Mouse (Mus musculus) ES-Bruce4 (cell line): ENCODE results near the gene Pdzd4. TPM values are rescaled to one million over a fixed set of nuclear protein-coding genes. Genes with fewer than 3 reads are reported as not detected.

Experiments used
- H3K27ac ChIP-seq: 2 replicates; pipeline ENCODE4 v1.5.1; 2012; ENCODE audit warnings: low read length, inconsistent platforms; ENCODE audit not compliant: insufficient read depth
- H3K27me3 ChIP-seq: 2 replicates; pipeline ENCODE4 v1.6.1; 2012; ENCODE audit warnings: mild to moderate bottlenecking, low read length, inconsistent platforms; ENCODE audit not compliant: control insufficient read depth, poor library complexity, insufficient read depth, severe bottlenecking
- H3K36me3 ChIP-seq: 2 replicates; pipeline ENCODE4 v1.6.1; 2012; ENCODE audit warnings: inconsistent platforms, mild to moderate bottlenecking, low read length, moderate library complexity; ENCODE audit not compliant: control insufficient read depth, poor library complexity, insufficient read depth, severe bottlenecking
- H3K4me1 ChIP-seq: one replicate; pipeline ENCODE4 v1.8.1; 2011; ENCODE audit warnings: low read length; ENCODE audit not compliant: control insufficient read depth, insufficient read depth
- H3K4me3 ChIP-seq: 2 replicates; pipeline ENCODE4 v1.5.1; 2011; ENCODE audit warnings: low read depth, mild to moderate bottlenecking, low read length
- H3K9ac ChIP-seq: 2 replicates; pipeline ENCODE4 v1.6.1; 2012; ENCODE audit warnings: low read depth, mild to moderate bottlenecking, inconsistent platforms; ENCODE audit not compliant: poor library complexity, severe bottlenecking
- H3K9me3 ChIP-seq: replicated peaks from 2 replicates; pipeline ENCODE4 v1.6.1; 2012; ENCODE audit warnings: mild to moderate bottlenecking, low read length, inconsistent platforms; ENCODE audit not compliant: control insufficient read depth, poor library complexity, insufficient read depth, severe bottlenecking
- CTCF ChIP-seq: IDR thresholded peaks from one replicate; pipeline ENCODE4 v1.8.1; 2011; ENCODE audit warnings: low read depth, low read length
- EP300 ChIP-seq: IDR thresholded peaks from 2 replicates; pipeline ENCODE4 v1.6.1; 2011; ENCODE audit warnings: low read depth, low read length; ENCODE audit not compliant: insufficient read depth
- POLR2A ChIP-seq: IDR thresholded peaks from one replicate; pipeline ENCODE4 v1.8.1; 2011; ENCODE audit warnings: low read length; ENCODE audit not compliant: insufficient read depth
- polyA plus RNA-seq: library from polyadenylated mRNA; stranded (reverse); fragments of >200 nt; gene quantifications from 2 replicates; pipeline ENCODE4 v1.2.4, GENCODE M21; 2011; ENCODE audit warnings: low read depth; ENCODE audit not compliant: missing spikeins, insufficient read depth, insufficient read length

Pdzd4 gene
- polyA plus RNA-seq, 1 experiment: 24.1 TPM

- Histone ChIP-seq H3K27me3 (no peaks in the 10 kb centered on the region), H3K9me3 (0 out of 2 replicates have a peak, but pooled peaks cover 3% of the 10 kb centered on the region), H3K27ac (no peak overlapping the region), H3K36me3 (peaks cover 30% of the 10 kb centered on the region), H3K9ac (no peak overlapping the region), H3K4me1 (peaks cover 3% of the 10 kb centered on the region), H3K4me3 (no peak overlapping the region)
- TF ChIP-seq CTCF (no peak), EP300 (no peak), POLR2A (no peak)
Measured at GRCm38 (mm10) chrX:73793039-73793438, 31.7 kb downstream of the Pdzd4 start.

DNA sequence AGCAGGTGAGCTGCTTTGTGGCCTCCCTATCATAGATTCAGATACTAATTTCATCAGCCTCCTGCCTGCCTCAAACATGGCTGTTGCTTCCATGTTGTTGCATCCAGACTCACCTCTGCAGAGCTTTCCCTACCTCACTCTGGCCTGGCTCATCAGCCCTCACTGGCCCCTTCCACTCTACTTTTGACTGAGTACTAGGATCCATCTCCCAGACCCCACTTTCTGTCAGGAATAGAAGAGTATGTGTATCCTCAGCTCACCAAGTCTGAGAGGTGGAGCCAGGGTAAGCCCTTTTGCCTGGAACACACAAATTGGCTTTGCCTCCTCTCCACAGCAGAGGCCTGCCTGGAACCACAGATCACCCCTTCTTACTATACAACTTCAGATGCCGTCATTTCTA is 36.3 kb downstream of the Pdzd4 start:
- H3K4me1 ChIP-seq: no peaks in the 10 kb centered on the region
- peak overlapping the region; percentile 79 for H3K9ac ChIP-seq
- no peaks in the 10 kb centered on the region for H3K9me3 ChIP-seq
- H3K27ac ChIP-seq: no peak overlapping the region
- H3K4me3 ChIP-seq: no peak overlapping the region
- TF ChIP-seq EP300 (no peak), POLR2A (no peak), CTCF (no peak)
- peaks cover 13% of the 10 kb centered on the region for H3K36me3 ChIP-seq
- no peaks in the 10 kb centered on the region for H3K27me3 ChIP-seq

DNA sequence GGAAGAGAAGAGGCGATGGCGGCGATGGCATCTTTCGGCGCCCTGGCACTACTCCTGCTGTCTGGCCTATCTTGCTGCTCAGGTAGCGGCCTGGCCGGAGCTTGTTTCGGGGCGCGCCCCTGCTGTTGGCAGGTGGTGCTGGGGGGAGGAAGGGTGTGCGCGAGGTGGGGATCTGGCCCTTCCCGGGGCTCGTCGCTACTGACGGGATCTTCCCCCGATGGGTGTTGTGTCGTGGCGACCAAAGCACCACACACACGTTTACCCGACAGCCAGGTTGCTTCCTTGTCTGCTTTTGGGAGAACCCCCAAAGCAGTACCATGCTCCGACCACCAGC is 37.6 kb downstream of the Pdzd4 start:
- peak overlapping the region; percentile 25; the same call in 1 of the 2 replicates for H3K27ac ChIP-seq

DNA sequence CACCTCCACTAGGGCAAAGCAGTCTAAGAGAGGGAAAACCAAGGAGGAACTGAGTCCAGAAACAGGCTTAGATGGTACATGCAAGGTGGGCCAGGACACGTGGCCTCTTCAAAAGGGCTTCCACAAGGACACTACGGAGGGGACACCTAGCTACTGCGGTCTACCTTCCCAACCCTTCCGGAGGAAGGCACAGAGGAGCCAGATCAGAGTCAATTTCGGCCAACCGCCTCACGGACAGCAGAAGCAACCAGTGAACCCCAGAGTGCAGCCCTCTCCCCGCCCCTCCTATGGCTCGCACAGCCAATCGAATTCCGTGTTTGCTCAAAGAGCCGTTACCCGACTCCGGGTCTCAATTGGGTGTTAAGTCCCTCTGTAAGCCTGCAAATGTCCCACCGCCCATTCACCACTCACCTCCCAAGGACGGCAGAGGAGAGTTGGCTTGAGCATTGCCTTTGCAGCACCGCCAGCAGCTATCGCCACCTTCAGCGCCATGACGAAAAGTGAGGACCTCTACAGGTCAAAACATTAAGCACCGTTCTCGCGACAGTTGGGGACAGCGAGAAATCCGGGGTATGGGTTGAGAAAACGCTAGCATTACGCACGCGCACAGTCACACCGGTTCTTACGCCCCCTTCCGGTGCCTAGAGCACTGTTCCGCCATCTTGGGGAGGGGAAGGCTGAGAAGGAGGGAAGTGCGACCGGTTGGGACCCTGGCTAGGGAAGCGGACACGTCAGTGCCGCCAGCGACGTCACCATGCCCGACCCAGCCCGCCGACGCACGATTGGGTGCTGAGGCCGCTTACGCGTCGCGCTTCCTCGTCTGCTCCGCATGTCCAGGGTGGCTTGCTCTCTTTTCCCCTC is 38.2 kb downstream of the Pdzd4 start, which contains the start of the genes Idh3g and Ssr4:
Idh3g (minus strand) TSS at position 534 of the 861 bp plus-strand sequence.
Ssr4 (plus strand) TSS at position 665 of the 861 bp plus-strand sequence.
- TF ChIP-seq EP300 (no peak), CTCF (no peak), POLR2A (no peak)
- Histone ChIP-seq H3K27me3 (no peaks in the 10 kb centered on the region), H3K27ac (peak within 1 kb of the TSS; percentile 76), H3K36me3 (peaks cover 14% of the 10 kb centered on the region; the same call in 1 of the 2 replicates), H3K4me3 (peak within 1 kb of the TSS; percentile 95), H3K9ac (peak within 1 kb of the TSS; percentile 79), H3K9me3 (no peaks in the 10 kb centered on the region), H3K4me1 (no peaks in the 10 kb centered on the region)

More for the DNA sequence above, 37.6 kb downstream of the Pdzd4 start:
- Histone ChIP-seq H3K27me3 (no peaks in the 10 kb centered on the region), H3K9me3 (no peaks in the 10 kb centered on the region), H3K9ac (peak overlapping the region; percentile 79), H3K36me3 (peaks cover 11% of the 10 kb centered on the region; the same call in 1 of the 2 replicates), H3K4me1 (no peaks in the 10 kb centered on the region), H3K4me3 (peak overlapping the region; percentile 95)
- TF ChIP-seq POLR2A: no peak
- TF ChIP-seq EP300: no peak
- TF ChIP-seq CTCF: no peak

DNA sequence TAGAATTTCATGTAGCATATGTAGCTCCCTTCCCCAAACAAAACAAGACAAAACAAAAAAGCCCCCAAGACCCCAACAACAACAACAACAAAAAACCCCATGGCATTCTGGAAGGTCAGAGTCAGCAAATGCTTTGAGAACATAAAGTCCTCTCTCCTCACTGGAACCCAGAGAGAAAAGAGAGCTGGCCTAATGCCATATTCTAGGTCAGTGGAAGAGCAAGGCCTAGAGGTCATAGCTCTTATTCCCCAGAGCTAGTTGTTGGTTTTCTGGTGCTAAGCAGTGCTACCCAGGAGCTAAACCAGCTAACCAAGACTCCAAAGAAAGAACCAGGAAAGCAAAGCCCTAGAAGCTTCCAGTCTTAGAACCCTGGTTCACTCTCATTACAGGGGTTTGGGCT is 39.1 kb downstream of the Pdzd4 start:
- H3K27me3 ChIP-seq: no peaks in the 10 kb centered on the region
- peak overlapping the region; percentile 95 for H3K4me3 ChIP-seq
- peak overlapping the region; percentile 79 for H3K9ac ChIP-seq
- TF ChIP-seq EP300 (no peak), CTCF (no peak), POLR2A (no peak)
- H3K9me3 ChIP-seq: no peaks in the 10 kb centered on the region
- peak overlapping the region; percentile 63 for H3K27ac ChIP-seq
- H3K36me3 ChIP-seq: peaks cover 18% of the 10 kb centered on the region; the same call in 1 of the 2 replicates
- no peaks in the 10 kb centered on the region for H3K4me1 ChIP-seq

- Histone ChIP-seq H3K9me3 (no peaks in the 10 kb centered on the region), H3K4me1 (no peaks in the 10 kb centered on the region), H3K27ac (no peak overlapping the region), H3K27me3 (no peaks in the 10 kb centered on the region), H3K9ac (no peak overlapping the region), H3K4me3 (no peak overlapping the region), H3K36me3 (peaks cover 35% of the 10 kb centered on the region)
- TF ChIP-seq CTCF: no peak
- no peak for TF ChIP-seq POLR2A
- TF ChIP-seq EP300: no peak
Measured at GRCm38 (mm10) chrX:73782227-73782626, 42.5 kb downstream of the Pdzd4 start.
